Mouse (Mus musculus): Measurements from ENCODE around the gene Olfr118. TPM values are rescaled to one million over a fixed set of nuclear protein-coding genes. Genes with fewer than 3 reads are reported as not detected.
"Not testable (repeated sequence)": the region's sequence is repeated elsewhere in the genome, so short reads cannot be mapped to it uniquely, and the experiment has no call there.

Olfr118 gene
- not detected in 2 replicates for polyA plus RNA-seq (2012; rRNA removed)

DNA sequence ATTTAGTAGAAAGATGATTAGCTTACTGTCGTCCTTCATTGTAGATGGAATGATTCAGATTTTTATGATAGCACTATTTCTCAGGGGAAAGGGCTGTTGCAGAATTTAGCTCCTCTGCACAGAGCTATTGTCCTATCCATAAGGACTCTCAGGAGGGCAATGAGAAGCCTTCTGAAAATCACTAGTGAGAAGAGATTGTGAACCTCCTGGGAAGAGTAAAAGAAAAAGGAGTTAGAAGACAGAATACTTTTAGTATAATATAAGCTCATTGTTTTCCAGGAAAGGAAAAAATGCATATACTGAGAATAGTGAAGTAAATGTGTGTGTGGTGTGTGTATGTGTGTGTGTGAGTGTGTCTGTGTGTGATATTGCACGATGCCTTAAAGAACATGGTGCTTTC lies at the start of gene Olfr118:
Olfr118 (plus strand) TSS at position 301 of the 400 bp plus-strand sequence.
- TF ChIP-seq CTCF (IDR thresholded peaks at IDR 0.05; ENCODE audit: borderline replicate concordance, extremely low read depth, insufficient read depth, insufficient read length) (no peak), POLR2A (IDR thresholded peaks at IDR 0.05; ENCODE audit: borderline replicate concordance, extremely low read depth, insufficient read depth, insufficient read length, poor library complexity, severe bottlenecking) (no peak)
- no peak for DNase-seq (ENCODE audit: low read depth)

DNA sequence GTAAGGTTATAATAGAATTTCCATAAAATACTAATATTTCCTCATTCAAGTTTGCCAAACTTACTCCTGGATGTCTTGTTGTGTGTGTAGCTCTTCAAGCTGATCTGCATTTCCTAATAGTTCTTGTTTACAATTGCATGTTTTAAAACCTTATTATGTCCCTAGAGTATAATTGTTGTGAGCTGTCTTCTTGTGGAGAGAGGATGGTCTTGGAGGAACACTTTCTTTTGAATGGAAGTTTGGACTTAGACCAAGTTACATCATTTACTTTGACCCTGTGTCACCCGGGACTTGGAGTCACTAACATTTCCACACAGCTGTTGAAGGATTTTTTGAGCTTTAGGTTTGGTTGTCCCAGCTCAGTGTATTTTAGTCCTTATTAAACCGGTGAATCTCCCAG lies 39.8 kb upstream of the Olfr118 start, which contains the start of the genes Olfr115 and Olfr116:
Olfr115 (minus strand) TSS at position 101 of the 400 bp plus-strand sequence.
Olfr116 (minus strand) TSS at position 191 of the 400 bp plus-strand sequence.
- no peak for DNase-seq (ENCODE audit: low read depth)
- TF ChIP-seq POLR2A (IDR thresholded peaks at IDR 0.05; ENCODE audit: borderline replicate concordance, extremely low read depth, insufficient read depth, insufficient read length, poor library complexity, severe bottlenecking) (no peak), CTCF (IDR thresholded peaks at IDR 0.05; ENCODE audit: borderline replicate concordance, extremely low read depth, insufficient read depth, insufficient read length) (no peak)

DNA sequence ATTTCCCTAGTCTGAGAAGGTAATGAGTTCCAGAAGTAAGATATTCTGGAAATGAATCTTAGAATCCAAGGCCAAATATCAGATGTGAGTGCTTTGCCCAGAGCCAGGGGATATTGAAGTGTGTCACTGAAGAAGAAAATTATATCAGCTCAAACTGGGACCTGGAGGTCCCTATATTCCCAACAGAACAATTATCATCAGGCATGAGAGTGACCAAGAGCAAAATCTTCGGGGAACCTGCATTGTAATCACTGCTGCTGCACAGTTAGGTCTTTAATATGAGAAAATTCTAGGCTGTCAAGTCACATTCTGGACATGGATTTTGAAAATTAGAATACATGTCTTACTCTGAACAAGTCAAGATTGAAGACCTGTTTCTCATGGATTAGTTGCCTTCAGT lies 3.1 kb upstream of the Olfr118 start, which contains the start of gene Olfr117:
Olfr117 (minus strand) TSS at position 101 of the 400 bp plus-strand sequence.
- DNase-seq (ENCODE audit: low read depth): no peak
- TF ChIP-seq CTCF (IDR thresholded peaks at IDR 0.05; ENCODE audit: borderline replicate concordance, extremely low read depth, insufficient read depth, insufficient read length): no peak
- TF ChIP-seq POLR2A (IDR thresholded peaks at IDR 0.05; ENCODE audit: borderline replicate concordance, extremely low read depth, insufficient read depth, insufficient read length, poor library complexity, severe bottlenecking): no peak

DNA sequence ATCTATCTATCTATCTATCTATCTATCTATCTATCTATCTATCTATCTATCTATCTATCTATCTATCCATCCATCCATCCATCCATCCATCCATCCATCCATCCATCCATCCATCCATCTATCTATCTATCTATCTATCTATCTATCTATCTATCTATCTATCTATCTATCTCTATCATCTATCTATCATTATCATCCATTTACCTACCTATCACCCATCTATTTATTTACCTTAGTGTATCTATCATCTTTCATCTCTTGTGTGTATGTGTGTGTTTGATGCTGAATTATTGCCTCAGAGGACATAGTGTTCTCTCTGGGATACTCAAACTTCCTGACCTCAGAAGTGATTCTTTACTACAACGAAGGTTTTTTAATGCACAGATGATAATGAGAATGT lies 29.5 kb downstream of the Olfr118 start, which contains the start of gene Olfr119:
Olfr119 (plus strand) TSS at position 301 of the 400 bp plus-strand sequence.
- DNase-seq (ENCODE audit: low read depth): not testable (repeated sequence)

DNA sequence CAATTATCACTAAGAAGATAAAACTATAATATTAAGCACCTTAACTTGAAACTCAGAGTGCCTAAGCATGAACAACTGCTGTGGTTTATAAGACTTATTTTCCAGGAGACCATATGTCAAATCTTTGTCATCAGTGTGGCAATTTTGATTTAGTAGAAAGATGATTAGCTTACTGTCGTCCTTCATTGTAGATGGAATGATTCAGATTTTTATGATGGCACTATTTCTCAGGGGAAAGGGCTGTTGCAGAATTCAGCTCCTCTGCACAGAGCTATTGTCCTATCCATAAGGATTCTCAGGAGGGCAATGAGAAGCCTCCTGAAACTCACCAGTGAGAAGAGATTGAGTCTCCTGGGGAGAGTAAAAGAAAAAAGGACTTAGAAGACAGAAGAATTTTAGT lies 54.7 kb downstream of the Olfr118 start, which contains the start of gene Olfr120:
Olfr120 (plus strand) TSS at position 301 of the 400 bp plus-strand sequence.
- TF ChIP-seq POLR2A (IDR thresholded peaks at IDR 0.05; ENCODE audit: borderline replicate concordance, extremely low read depth, insufficient read depth, insufficient read length, poor library complexity, severe bottlenecking) (no peak), CTCF (IDR thresholded peaks at IDR 0.05; ENCODE audit: borderline replicate concordance, extremely low read depth, insufficient read depth, insufficient read length) (no peak)
- no peak for DNase-seq (ENCODE audit: low read depth)

Other genes starting within 250 kb of the Olfr118 start
- not detected in 2 replicates for gene Olfr108, start 221.5 kb upstream of the Olfr118 start, polyA plus RNA-seq (2012; rRNA removed)
- gene Olfr109, start 208.1 kb upstream of the Olfr118 start, polyA plus RNA-seq (2012; rRNA removed): not detected in 2 replicates
- gene H2-M2, start 183.4 kb upstream of the Olfr118 start, polyA plus RNA-seq (2012; rRNA removed): not detected in 2 replicates
- not detected in 2 replicates for gene Olfr110, start 174.5 kb upstream of the Olfr118 start, polyA plus RNA-seq (2012; rRNA removed)
- gene Olfr111, start 159.0 kb upstream of the Olfr118 start, polyA plus RNA-seq (2012; rRNA removed): 0.04 and 0.08 TPM in 2 replicates
- gene Olfr112, start 97.5 kb upstream of the Olfr118 start, polyA plus RNA-seq (2012; rRNA removed): not detected in 2 replicates
- not detected in 2 replicates for gene Olfr113, start 89.3 kb upstream of the Olfr118 start, polyA plus RNA-seq (2012; rRNA removed)
- not detected in 2 replicates for gene Olfr114, start 74.2 kb upstream of the Olfr118 start, polyA plus RNA-seq (2012; rRNA removed)
- not detected in 2 replicates for gene Olfr115, start 39.9 kb upstream of the Olfr118 start, polyA plus RNA-seq (2012; rRNA removed)
- not detected in 2 replicates for gene Olfr116, start 39.8 kb upstream of the Olfr118 start, polyA plus RNA-seq (2012; rRNA removed)
- gene Olfr117, start 3.2 kb upstream of the Olfr118 start, polyA plus RNA-seq (2012; rRNA removed): not detected in 2 replicates
- not detected in 2 replicates for gene Olfr119, start 29.6 kb downstream of the Olfr118 start, polyA plus RNA-seq (2012; rRNA removed)
- gene Olfr120, start 54.8 kb downstream of the Olfr118 start, polyA plus RNA-seq (2012; rRNA removed): not detected in 2 replicates
- not detected in 2 replicates for gene Olfr121, start 81.9 kb downstream of the Olfr118 start, polyA plus RNA-seq (2012; rRNA removed)
- gene Olfr122, start 101.6 kb downstream of the Olfr118 start, polyA plus RNA-seq (2012; rRNA removed): not detected in 2 replicates
- gene Olfr123, start 126.5 kb downstream of the Olfr118 start, polyA plus RNA-seq (2012; rRNA removed): not detected in 2 replicates
- gene Olfr124, start 132.9 kb downstream of the Olfr118 start, polyA plus RNA-seq (2012; rRNA removed): not detected in 2 replicates
- not detected in 2 replicates for gene Olfr125, start 166.0 kb downstream of the Olfr118 start, polyA plus RNA-seq (2012; rRNA removed)
- not detected in 2 replicates for gene Olfr126, start 180.5 kb downstream of the Olfr118 start, polyA plus RNA-seq (2012; rRNA removed)
- not detected in 2 replicates for gene Olfr127, start 233.4 kb downstream of the Olfr118 start, polyA plus RNA-seq (2012; rRNA removed)